Mouse (Mus musculus): ENCODE measurements around the gene Nkd2.

DNA sequence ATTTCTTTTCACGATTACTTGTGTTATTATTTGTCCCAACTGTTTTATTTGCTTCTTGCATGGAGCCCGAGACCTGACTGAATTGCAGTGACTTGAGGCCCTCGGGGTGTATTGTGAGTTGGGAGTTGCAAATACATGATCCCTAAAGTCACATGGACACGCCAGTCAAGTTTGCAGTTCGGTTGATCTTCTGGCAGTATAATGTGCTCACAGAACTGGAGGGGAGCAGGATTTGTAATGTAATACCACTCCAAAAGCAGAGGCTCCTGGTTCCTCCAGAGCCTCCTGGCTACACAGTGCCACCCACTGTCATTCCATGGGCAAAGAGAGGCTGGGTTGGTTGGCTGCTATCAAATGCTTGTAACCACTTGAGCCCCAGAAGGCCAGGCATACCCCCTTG is 39.2 kb upstream of the Nkd2 start:
- TF ChIP-seq CTCF (IDR thresholded peaks at IDR 0.05; ENCODE audit: low read depth), result no peak
- no peak for TF ChIP-seq EP300 (optimal IDR thresholded peaks at IDR 0.05)

Data from stomach, postnatal 0 days (tissue).